Mouse (Mus musculus): ENCODE measurements at regions not wholly inside any gene's neighbourhood (a gene's known extent, or its start where the extent isn't known, plus 50 kb on each side); places are given as distances from the start of the nearest gene placed in this dataset.

- Histone ChIP-seq H3K9me3 (replicated peaks) (no peaks in the 10 kb centered on the region), H3K27me3 (replicated peaks) (no peaks in the 10 kb centered on the region), H3K4me2 (no peak overlapping the region), H3K9ac (no peak overlapping the region), H3K27ac (no peak overlapping the region), H3K4me1 (no peaks in the 10 kb centered on the region), H3K4me3 (no peak overlapping the region), H3K36me3 (no peaks in the 10 kb centered on the region)
- ATAC-seq = no peak
- 38% methylated on average over 9 of the region's 9 CpGs for WGBS (ENCODE audit: insufficient replicate concordance)
These were observed 115.6 kb upstream of the Lrig3 start for GRCm38 (mm10) chr10:125850370-125850769.

- no peak overlapping the region for H3K9ac ChIP-seq
- no peaks in the 10 kb centered on the region for H3K27me3 ChIP-seq (replicated peaks)
- no peaks in the 10 kb centered on the region for H3K4me1 ChIP-seq
- H3K27ac ChIP-seq = no peak overlapping the region
- H3K4me2 ChIP-seq = no peak overlapping the region
- no peaks in the 10 kb centered on the region for H3K36me3 ChIP-seq
- ATAC-seq = no peak
- WGBS (ENCODE audit: insufficient replicate concordance) = 72% methylated on average over 9 of the region's 9 CpGs
- no peaks in the 10 kb centered on the region for H3K9me3 ChIP-seq (replicated peaks)
- no peak overlapping the region for H3K4me3 ChIP-seq
These were observed 104.2 kb upstream of the Lrig3 start for GRCm38 (mm10) chr10:125861734-125862133.

GRCm38 (mm10) chr10:125866346-125866745 lies 99.6 kb upstream of the Lrig3 start:
- WGBS (ENCODE audit: insufficient replicate concordance) = 80% methylated on average over 6 of the region's 6 CpGs
- H3K4me2 ChIP-seq = no peak overlapping the region
- no peaks in the 10 kb centered on the region for H3K36me3 ChIP-seq
- no peaks in the 10 kb centered on the region for H3K9me3 ChIP-seq (replicated peaks)
- no peak overlapping the region for H3K4me3 ChIP-seq
- ATAC-seq = no peak
- no peaks in the 10 kb centered on the region for H3K27me3 ChIP-seq (replicated peaks)
- H3K9ac ChIP-seq = no peak overlapping the region
- no peaks in the 10 kb centered on the region for H3K4me1 ChIP-seq
- no peak overlapping the region for H3K27ac ChIP-seq

GRCm38 (mm10) chr10:125884563-125884962 lies 81.4 kb upstream of the Lrig3 start:
- Histone ChIP-seq H3K36me3 (no peaks in the 10 kb centered on the region), H3K4me3 (no peak overlapping the region), H3K27ac (no peak overlapping the region), H3K9me3 (replicated peaks) (no peaks in the 10 kb centered on the region), H3K4me2 (no peak overlapping the region), H3K27me3 (replicated peaks) (no peaks in the 10 kb centered on the region), H3K4me1 (no peaks in the 10 kb centered on the region), H3K9ac (no peak overlapping the region)
- 67% methylated on average over 3 of the region's 3 CpGs for WGBS (ENCODE audit: insufficient replicate concordance)
- ATAC-seq = no peak

- H3K9me3 ChIP-seq (replicated peaks) = no peaks in the 10 kb centered on the region
- no peaks in the 10 kb centered on the region for H3K27me3 ChIP-seq (replicated peaks)
- H3K4me2 ChIP-seq = no peak overlapping the region
- H3K27ac ChIP-seq = no peak overlapping the region
- H3K4me1 ChIP-seq = no peaks in the 10 kb centered on the region
- 48% methylated on average over 6 of the region's 6 CpGs for WGBS (ENCODE audit: insufficient replicate concordance)
- H3K9ac ChIP-seq = no peak overlapping the region
- ATAC-seq = no peak
- H3K36me3 ChIP-seq = no peaks in the 10 kb centered on the region
- no peak overlapping the region for H3K4me3 ChIP-seq
These were observed 80.2 kb upstream of the Lrig3 start for GRCm38 (mm10) chr10:125885796-125886195.

GRCm38 (mm10) chr10:125892122-125892521 lies 73.8 kb upstream of the Lrig3 start:
- H3K27ac ChIP-seq = no peak overlapping the region
- H3K4me1 ChIP-seq = no peaks in the 10 kb centered on the region
- H3K4me2 ChIP-seq = no peak overlapping the region
- H3K9ac ChIP-seq = no peak overlapping the region
- no peaks in the 10 kb centered on the region for H3K36me3 ChIP-seq
- H3K4me3 ChIP-seq = no peak overlapping the region
- 70% methylated on average over 7 of the region's 7 CpGs for WGBS (ENCODE audit: insufficient replicate concordance)
- no peaks in the 10 kb centered on the region for H3K9me3 ChIP-seq (replicated peaks)
- no peak for ATAC-seq
- H3K27me3 ChIP-seq (replicated peaks) = no peaks in the 10 kb centered on the region

- Histone ChIP-seq H3K4me3 (no peak overlapping the region), H3K4me2 (no peak overlapping the region), H3K36me3 (no peaks in the 10 kb centered on the region), H3K9me3 (replicated peaks) (no peaks in the 10 kb centered on the region), H3K4me1 (no peaks in the 10 kb centered on the region), H3K27me3 (replicated peaks) (no peaks in the 10 kb centered on the region), H3K27ac (no peak overlapping the region), H3K9ac (no peak overlapping the region)
- WGBS (ENCODE audit: insufficient replicate concordance) = 55% methylated on average over 7 of the region's 7 CpGs
- no peak for ATAC-seq
These were observed 70.1 kb upstream of the Lrig3 start for GRCm38 (mm10) chr10:125895744-125896482.

GRCm38 (mm10) chr10:125896646-125897045 lies 69.3 kb upstream of the Lrig3 start:
- ATAC-seq = no peak
- H3K27ac ChIP-seq = no peak overlapping the region
- H3K9ac ChIP-seq = no peak overlapping the region
- no peaks in the 10 kb centered on the region for H3K27me3 ChIP-seq (replicated peaks)
- H3K4me2 ChIP-seq = no peak overlapping the region
- no peaks in the 10 kb centered on the region for H3K4me1 ChIP-seq
- H3K4me3 ChIP-seq = no peak overlapping the region
- H3K36me3 ChIP-seq = no peaks in the 10 kb centered on the region
- WGBS (ENCODE audit: insufficient replicate concordance) = 75% methylated on average over 5 of the region's 5 CpGs
- H3K9me3 ChIP-seq (replicated peaks) = no peaks in the 10 kb centered on the region

- 77% methylated on average over 4 of the region's 4 CpGs for WGBS (ENCODE audit: insufficient replicate concordance)
- Histone ChIP-seq H3K4me2 (no peak overlapping the region), H3K27ac (no peak overlapping the region), H3K36me3 (no peaks in the 10 kb centered on the region), H3K27me3 (replicated peaks) (no peaks in the 10 kb centered on the region), H3K4me3 (no peak overlapping the region), H3K9ac (no peak overlapping the region), H3K9me3 (replicated peaks) (no peaks in the 10 kb centered on the region), H3K4me1 (no peaks in the 10 kb centered on the region)
- no peak for ATAC-seq
These were observed 66.5 kb upstream of the Lrig3 start for GRCm38 (mm10) chr10:125899504-125899903.

- 61% methylated on average over 2 of the region's 2 CpGs for WGBS (ENCODE audit: insufficient replicate concordance)
- Histone ChIP-seq H3K36me3 (no peaks in the 10 kb centered on the region), H3K4me1 (no peaks in the 10 kb centered on the region), H3K27me3 (replicated peaks) (no peaks in the 10 kb centered on the region), H3K27ac (no peak overlapping the region), H3K9me3 (replicated peaks) (no peaks in the 10 kb centered on the region), H3K4me2 (no peak overlapping the region), H3K9ac (no peak overlapping the region), H3K4me3 (no peak overlapping the region)
- ATAC-seq = no peak
These were observed 65.4 kb upstream of the Lrig3 start for GRCm38 (mm10) chr10:125900562-125900961.

- ATAC-seq = no peak
- no peaks in the 10 kb centered on the region for H3K27me3 ChIP-seq (replicated peaks)
- 72% methylated on average over 5 of the region's 5 CpGs for WGBS (ENCODE audit: insufficient replicate concordance)
- H3K9me3 ChIP-seq (replicated peaks) = no peaks in the 10 kb centered on the region
- no peak overlapping the region for H3K4me2 ChIP-seq
- no peak overlapping the region for H3K9ac ChIP-seq
- H3K4me3 ChIP-seq = no peak overlapping the region
- H3K27ac ChIP-seq = no peak overlapping the region
- H3K4me1 ChIP-seq = no peaks in the 10 kb centered on the region
- no peaks in the 10 kb centered on the region for H3K36me3 ChIP-seq
These were observed 63.3 kb upstream of the Lrig3 start for GRCm38 (mm10) chr10:125902668-125903067.

GRCm38 (mm10) chr10:125912207-125912606 lies 53.8 kb upstream of the Lrig3 start:
- 73% methylated on average over 7 of the region's 7 CpGs for WGBS (ENCODE audit: insufficient replicate concordance)
- no peak overlapping the region for H3K4me2 ChIP-seq
- no peak for ATAC-seq
- H3K9me3 ChIP-seq (replicated peaks) = no peaks in the 10 kb centered on the region
- H3K4me3 ChIP-seq = no peak overlapping the region
- no peaks in the 10 kb centered on the region for H3K36me3 ChIP-seq
- H3K4me1 ChIP-seq = no peaks in the 10 kb centered on the region
- no peaks in the 10 kb centered on the region for H3K27me3 ChIP-seq (replicated peaks)
- no peak overlapping the region for H3K27ac ChIP-seq
- H3K9ac ChIP-seq = no peak overlapping the region
